Mouse (Mus musculus) olfactory bulb, adult 2 months (tissue): ENCODE results near the gene Cnot10.

Experiments
- CTCF ChIP-seq: fragments of 200-500 bp; IDR thresholded peaks from 2 replicates; pipeline ENCODE4 v1.5.1; 2012; ENCODE audit warnings: low read depth, mild to moderate bottlenecking, low read length, moderate library complexity; ENCODE audit not compliant: insufficient read depth
- POLR2A ChIP-seq: fragments of 200-500 bp; IDR thresholded peaks from 2 replicates; pipeline ENCODE4 v1.6.1; 2012; ENCODE audit warnings: mild to moderate bottlenecking, low read depth, low read length, moderate library complexity; ENCODE audit not compliant: insufficient read depth

GRCm38 (mm10) chr9:114660506-114660905 lies 20.5 kb upstream of the Cnot10 start:
- TF ChIP-seq POLR2A (no peak), CTCF (no peak)
